Mouse (Mus musculus): ENCODE measurements at regions not wholly inside any gene's neighbourhood (a gene's known extent, or its start where the extent isn't known, plus 50 kb on each side); places are given as distances from the start of the nearest gene placed in this dataset.

DNA sequence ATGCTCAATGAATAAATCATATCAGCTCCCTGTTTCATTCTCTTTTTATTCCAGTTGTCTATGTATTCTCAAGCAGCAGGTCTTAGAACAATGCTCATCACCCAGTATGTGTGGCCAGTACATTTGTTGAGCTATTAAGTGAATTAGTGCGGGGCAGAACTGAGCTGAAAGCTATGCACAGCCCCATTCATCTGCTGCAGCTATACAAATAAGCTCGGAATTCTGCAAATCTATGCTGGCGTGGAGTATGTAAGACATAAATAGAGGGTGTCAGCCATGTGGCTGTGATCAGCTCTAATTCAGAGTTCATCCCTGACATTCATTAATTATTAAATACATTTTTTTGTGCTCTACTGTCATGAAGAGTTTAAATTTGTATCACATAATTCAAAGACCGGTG, 786.1 kb upstream of the A1bg start:
- Histone ChIP-seq H3K27me3 (replicated peaks) (no peaks in the 10 kb centered on the region), H3K9ac (ENCODE audit: insufficient read depth, low read depth) (no peak overlapping the region), H3K36me3 (replicated peaks in 1 of 2; ENCODE audit: control insufficient read depth in 1 of 2, insufficient read depth in 1 of 2, low read length in 1 of 2) (no peaks in the 10 kb centered on the region), H3K4me2 (ENCODE audit: insufficient read depth, low read depth, poor library complexity, severe bottlenecking) (no peak overlapping the region), H3K4me3 (replicated peaks in 1 of 3; ENCODE audit: low read depth in 2 of 3, low read length in 2 of 3, poor library complexity in 1 of 3) (no peak overlapping the region), H3K79me2 (replicated peaks; ENCODE audit: control insufficient read depth, extremely low read depth, insufficient read depth, poor library complexity, severe bottlenecking) (no peaks in the 10 kb centered on the region), H3K4me1 (ENCODE audit: control insufficient read depth in 1 of 2, insufficient read depth in 2 of 2) (peaks cover 0 to 6% of the 10 kb centered on the region in 2 experiments; a peak in 1 of 4 replicates), H3K27ac (ENCODE audit: insufficient read depth, low read depth) (no peak overlapping the region), H3K9me3 (replicated peaks; ENCODE audit: low read length) (no peaks in the 10 kb centered on the region)
- TF ChIP-seq USF2 (conservative IDR thresholded peaks at IDR 0.05; ENCODE audit: low read depth, low read length), result no peak
- no peak for TF ChIP-seq E2F4 (IDR thresholded peaks at IDR 0.05; ENCODE audit: insufficient replicate concordance, low read depth, low read length)
- no peak for TF ChIP-seq TCF12 (IDR thresholded peaks at IDR 0.05; ENCODE audit: low read depth, low read length)
- TF ChIP-seq CHD1 (IDR thresholded peaks at IDR 0.05; ENCODE audit: low read depth, low read length), result no peak
- no peak for TF ChIP-seq JUND (conservative IDR thresholded peaks at IDR 0.05; ENCODE audit: low read depth, low read length)
- no peak for TF ChIP-seq HCFC1 (IDR thresholded peaks at IDR 0.05; ENCODE audit: low read depth, low read length)
- no peak for TF ChIP-seq ZKSCAN1 (IDR thresholded peaks at IDR 0.05; ENCODE audit: borderline replicate concordance, low read depth, low read length)
- no peak for TF ChIP-seq SIN3A (IDR thresholded peaks at IDR 0.05; ENCODE audit: low read length)
- no peak for TF ChIP-seq SMC3 (IDR thresholded peaks at IDR 0.05; ENCODE audit: low read depth, low read length)
- no peak for TF ChIP-seq MYC (IDR thresholded peaks at IDR 0.05; ENCODE audit: low read depth, low read length)
- no peak for TF ChIP-seq MEF2A (IDR thresholded peaks at IDR 0.05; ENCODE audit: borderline replicate concordance, low read depth, low read length)
- no peak for TF ChIP-seq ZNF384 (IDR thresholded peaks at IDR 0.05; ENCODE audit: low read depth, low read length)
- no peak for TF ChIP-seq NELFE (IDR thresholded peaks at IDR 0.05; ENCODE audit: low read depth, low read length)
- TF ChIP-seq BHLHE40 (IDR thresholded peaks at IDR 0.05; ENCODE audit: low read depth, low read length), result no peak
- no peak for TF ChIP-seq JUN (IDR thresholded peaks at IDR 0.05; ENCODE audit: insufficient read depth, low read depth, low read length)
- TF ChIP-seq CTCF (conservative IDR thresholded peaks at IDR 0.05 in 1 of 2, IDR thresholded peaks at IDR 0.05 in 1 of 2; ENCODE audit: low read depth in 2 of 2, low read length in 2 of 2), result no peak
- no peak for TF ChIP-seq RAD21 (IDR thresholded peaks at IDR 0.05; ENCODE audit: low read depth, low read length)
- no peak for TF ChIP-seq PAX5 (IDR thresholded peaks at IDR 0.05; ENCODE audit: low read length)
- DNase-seq (ENCODE audit: extremely low read depth), result no peak
- dilution Hi-C loops (cut with MboI; ENCODE audit: extremely low pct_ligation_motif_present, extremely low pct_unique_long_range_greater_than_20kb, low sequenced_read_pairs), result no loop called here
- in situ Hi-C loops (cut with MboI; ENCODE audit: low pct_ligation_motif_present, low pct_unique_long_range_greater_than_20kb, low sequenced_read_pairs), result no loop called here

GRCm38 (mm10) chr15:61707952-61708351, 785.1 kb upstream of the A1bg start:
- DNase-seq (ENCODE audit: extremely low read depth), result no peak
- Histone ChIP-seq H3K4me1 (ENCODE audit: control insufficient read depth in 1 of 2, insufficient read depth in 2 of 2) (peaks cover 0 to 6% of the 10 kb centered on the region in 2 experiments; a peak in 1 of 4 replicates), H3K27ac (ENCODE audit: insufficient read depth, low read depth) (no peak overlapping the region), H3K4me2 (ENCODE audit: insufficient read depth, low read depth, poor library complexity, severe bottlenecking) (no peak overlapping the region), H3K4me3 (replicated peaks in 1 of 3; ENCODE audit: low read depth in 2 of 3, low read length in 2 of 3, poor library complexity in 1 of 3) (no peak overlapping the region), H3K79me2 (replicated peaks; ENCODE audit: control insufficient read depth, extremely low read depth, insufficient read depth, poor library complexity, severe bottlenecking) (no peaks in the 10 kb centered on the region), H3K9me3 (replicated peaks; ENCODE audit: low read length) (no peaks in the 10 kb centered on the region), H3K27me3 (replicated peaks) (no peaks in the 10 kb centered on the region), H3K36me3 (replicated peaks in 1 of 2; ENCODE audit: control insufficient read depth in 1 of 2, insufficient read depth in 1 of 2, low read length in 1 of 2) (no peaks in the 10 kb centered on the region), H3K9ac (ENCODE audit: insufficient read depth, low read depth) (no peak overlapping the region)
- in situ Hi-C loops (cut with MboI; ENCODE audit: low pct_ligation_motif_present, low pct_unique_long_range_greater_than_20kb, low sequenced_read_pairs) (no loop called here), dilution Hi-C loops (cut with MboI; ENCODE audit: extremely low pct_ligation_motif_present, extremely low pct_unique_long_range_greater_than_20kb, low sequenced_read_pairs) (no loop called here)
- no peak for TF ChIP-seq MYC (IDR thresholded peaks at IDR 0.05; ENCODE audit: low read depth, low read length)
- no peak for TF ChIP-seq MAX (IDR thresholded peaks at IDR 0.05; ENCODE audit: low read length)
- no peak for TF ChIP-seq RAD21 (IDR thresholded peaks at IDR 0.05; ENCODE audit: low read depth, low read length)
- no peak for TF ChIP-seq MAZ (IDR thresholded peaks at IDR 0.05; ENCODE audit: low read depth, low read length)
- no peak for TF ChIP-seq ZC3H11A (IDR thresholded peaks at IDR 0.05; ENCODE audit: low read depth, low read length)
- TF ChIP-seq HCFC1 (IDR thresholded peaks at IDR 0.05; ENCODE audit: low read depth, low read length), result no peak
- no peak for TF ChIP-seq ZKSCAN1 (IDR thresholded peaks at IDR 0.05; ENCODE audit: borderline replicate concordance, low read depth, low read length)
- no peak for TF ChIP-seq JUND (conservative IDR thresholded peaks at IDR 0.05; ENCODE audit: low read depth, low read length)
- TF ChIP-seq ZMIZ1 (IDR thresholded peaks at IDR 0.05; ENCODE audit: low read depth, low read length), result no peak
- TF ChIP-seq USF2 (conservative IDR thresholded peaks at IDR 0.05; ENCODE audit: low read depth, low read length), result no peak

All from CH12.LX (cell line).